Mouse (Mus musculus) ovary, postnatal 36 days (tissue): ENCODE measurements around the gene Lrrc28.

Experiments
- DNase-seq: peaks from one replicate; pipeline ENCODE4 v3.0.0; 2022; ENCODE audit warnings: low spot score, mixed read lengths

The Lrrc28 gene

GRCm38 (mm10) chr7:67644291-67644690 lies 777 bp downstream of the Lrrc28 start:
- DNase-seq, result no peak

GRCm38 (mm10) chr7:67642955-67643354 lies 2.1 kb downstream of the Lrrc28 start:
- no peak for DNase-seq

DNA sequence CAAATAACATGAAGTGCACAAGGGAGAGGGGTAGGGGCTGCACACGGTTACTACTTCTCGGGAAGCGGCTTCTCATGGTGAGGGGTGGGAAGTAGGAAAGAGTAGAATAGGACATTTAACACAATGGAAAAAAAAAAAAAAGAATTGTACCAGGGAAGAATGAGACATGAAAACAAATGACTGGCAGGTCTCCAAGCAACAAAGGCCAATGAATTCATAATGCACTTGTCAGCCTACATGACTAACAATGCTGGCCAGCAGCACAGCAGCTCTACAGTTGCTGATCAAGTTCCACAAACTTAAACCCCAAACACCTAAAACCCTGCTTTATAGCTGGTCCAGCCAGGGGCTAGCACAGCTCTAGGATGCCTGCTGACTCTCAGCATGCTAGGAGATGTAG lies 6.1 kb downstream of the Lrrc28 start:
- no peak for DNase-seq

GRCm38 (mm10) chr7:67636161-67636560 lies 8.9 kb downstream of the Lrrc28 start:
- no peak for DNase-seq

GRCm38 (mm10) chr7:67634210-67634609 lies 10.9 kb downstream of the Lrrc28 start:
- DNase-seq, result no peak

DNA sequence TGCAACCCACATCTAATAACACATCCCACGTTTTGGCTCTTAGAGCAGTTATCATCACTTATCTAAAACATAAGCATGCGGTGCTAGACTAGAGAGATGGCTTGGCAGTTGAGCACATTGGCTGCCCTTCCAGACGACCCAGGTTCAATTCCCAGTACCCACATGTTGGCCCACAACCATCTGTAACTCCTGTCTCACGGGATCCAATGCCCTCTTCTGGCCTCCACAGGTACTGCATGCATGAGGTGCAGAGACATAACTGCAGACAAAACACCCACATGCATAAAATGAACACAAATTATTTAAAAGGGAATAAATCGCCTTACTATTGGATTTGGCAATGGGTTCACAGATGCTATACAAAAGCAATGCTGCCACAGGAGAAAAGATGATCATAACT lies 12.7 kb downstream of the Lrrc28 start:
- DNase-seq, result no peak

DNA sequence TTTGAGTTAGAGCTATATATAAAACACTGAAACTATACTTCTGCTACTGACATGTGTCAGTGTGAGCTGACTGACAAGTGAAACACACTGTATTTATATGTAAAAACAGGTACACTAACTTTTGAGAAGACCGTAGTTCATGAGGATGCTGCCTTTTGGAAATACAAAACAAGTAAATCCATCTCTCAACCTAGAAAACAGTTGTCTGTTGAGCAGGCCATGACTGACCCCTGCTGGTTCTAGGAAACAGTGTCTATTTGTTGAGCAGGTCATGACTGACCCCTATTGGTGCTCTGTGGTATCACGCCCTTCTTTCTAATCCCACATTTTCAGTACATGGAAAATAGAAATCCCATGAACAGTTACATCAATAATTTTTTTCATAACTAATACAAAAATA lies 14.3 kb downstream of the Lrrc28 start:
- DNase-seq, result peak; percentile 48

DNA sequence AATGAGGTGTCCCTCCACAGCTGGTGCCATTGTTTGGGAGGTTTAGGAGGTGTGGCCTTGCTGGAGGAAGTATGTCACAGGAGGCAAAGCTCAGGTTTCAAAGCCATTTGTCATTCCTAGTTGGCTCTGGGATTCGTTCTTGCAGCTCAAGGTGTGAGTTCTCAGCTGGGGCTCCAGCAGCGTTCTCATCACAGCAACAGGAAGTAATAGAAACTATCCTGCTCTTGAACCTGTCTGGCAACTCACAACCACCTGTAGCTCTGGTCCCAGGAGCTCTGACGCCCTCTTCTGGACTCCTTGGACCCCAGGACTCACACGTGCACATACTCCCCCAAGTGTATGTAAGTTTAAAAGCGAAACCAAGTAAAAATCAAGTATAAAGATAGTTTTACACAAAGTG lies 15.4 kb downstream of the Lrrc28 start:
- no peak for DNase-seq

DNA sequence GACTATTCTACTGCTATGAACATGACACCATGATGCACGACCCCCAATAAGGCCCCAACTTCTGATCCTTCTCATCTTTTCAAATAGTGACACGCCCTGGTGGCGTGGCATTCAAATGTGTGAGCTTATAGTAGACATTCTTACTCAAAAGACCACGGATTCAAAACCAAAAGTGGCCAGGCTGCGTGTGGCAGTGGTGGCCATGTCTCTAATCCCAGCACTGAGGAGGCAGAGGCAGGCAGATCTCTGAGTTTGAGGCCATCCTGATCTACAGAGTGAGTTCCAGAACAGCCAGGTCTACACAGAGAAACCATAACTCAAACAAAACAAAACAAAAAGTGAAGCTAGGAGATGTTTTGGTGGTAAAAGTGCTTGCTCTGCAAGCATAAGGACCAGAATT lies 18.4 kb downstream of the Lrrc28 start:
- DNase-seq, result no peak

DNA sequence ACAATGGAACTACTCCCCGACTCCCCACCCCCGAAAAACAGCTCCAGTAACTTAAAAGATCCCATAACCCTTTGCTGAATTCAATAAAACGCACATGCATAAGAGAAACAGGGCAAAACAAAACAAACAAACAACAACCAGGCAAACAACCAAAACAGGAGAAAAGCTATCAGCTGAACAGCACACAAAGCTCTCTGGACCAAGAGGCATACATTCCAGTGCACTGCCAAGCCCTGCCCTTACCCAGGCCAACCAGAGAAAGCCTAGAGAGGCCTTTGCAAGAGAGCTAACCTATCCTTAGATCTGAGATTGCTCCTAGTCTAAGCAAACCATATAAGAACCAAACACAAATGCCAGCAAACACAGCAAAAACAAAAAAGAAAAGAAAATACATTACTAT lies 22.9 kb downstream of the Lrrc28 start:
- no peak for DNase-seq

- no peak for DNase-seq
Measured at GRCm38 (mm10) chr7:67619836-67620235, 25.2 kb downstream of the Lrrc28 start.

DNA sequence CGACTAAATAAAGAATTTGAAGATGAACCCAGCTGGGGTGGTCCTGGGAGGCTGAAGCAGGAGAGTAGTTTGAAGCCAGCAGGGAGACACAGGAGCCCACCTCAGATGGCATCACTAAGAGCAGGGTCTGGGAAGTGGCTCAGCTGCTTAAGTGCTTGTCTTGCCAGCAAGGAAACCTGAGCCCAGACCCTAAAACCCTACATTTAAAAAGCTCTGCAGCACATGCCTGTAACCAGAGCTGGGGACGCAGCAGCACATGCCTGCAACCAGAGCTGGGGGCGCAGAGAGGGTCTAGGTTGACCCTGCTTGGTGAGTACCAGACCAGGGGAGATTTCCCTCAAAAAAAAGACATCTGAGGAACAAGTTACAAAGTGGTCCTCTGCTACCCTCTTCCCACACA lies 26.8 kb downstream of the Lrrc28 start:
- no peak for DNase-seq

DNA sequence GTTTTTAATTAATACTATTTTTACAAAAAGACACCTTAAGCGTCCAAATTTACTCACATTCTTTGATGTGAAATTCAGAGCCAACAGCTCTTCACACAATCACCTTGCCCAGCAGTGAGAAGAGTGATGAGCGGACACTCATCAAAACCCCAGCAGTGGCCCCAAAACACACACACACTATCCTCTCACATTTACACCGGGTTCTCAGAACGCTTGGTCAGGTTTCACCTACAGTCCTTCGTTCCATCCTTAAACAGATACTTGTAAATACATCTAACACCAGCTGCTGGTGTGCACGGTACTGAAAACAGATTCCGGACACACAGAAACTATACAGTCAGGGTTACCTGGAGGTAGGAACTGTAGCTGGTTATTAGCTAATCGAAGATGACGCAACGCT lies 27.4 kb downstream of the Lrrc28 start:
- DNase-seq, result no peak

- no peak for DNase-seq
Measured at GRCm38 (mm10) chr7:67616890-67617289, 28.2 kb downstream of the Lrrc28 start.

DNA sequence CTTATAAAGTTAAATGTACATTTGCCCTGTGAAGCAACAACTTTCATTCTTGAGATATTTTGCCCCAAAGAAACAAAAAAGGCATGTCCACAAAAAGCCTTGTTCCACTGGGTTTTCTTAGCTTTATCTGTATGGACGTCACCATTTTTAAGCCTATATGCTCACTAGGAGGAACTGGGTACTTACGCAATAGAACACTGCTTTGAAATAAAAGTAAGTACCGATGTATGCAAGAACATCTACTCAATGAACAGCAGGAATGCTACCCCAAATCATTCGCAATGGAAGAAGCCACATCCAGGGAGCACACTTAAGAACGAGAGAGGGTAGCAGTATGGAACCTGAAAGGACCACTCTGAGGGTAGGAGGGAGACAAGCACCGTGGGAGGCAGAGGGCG lies 30.6 kb downstream of the Lrrc28 start:
- DNase-seq, result no peak

GRCm38 (mm10) chr7:67613795-67614463 lies 31.1 kb downstream of the Lrrc28 start:
- no peak for DNase-seq

GRCm38 (mm10) chr7:67608348-67609024 lies 36.6 kb downstream of the Lrrc28 start:
- no peak for DNase-seq

DNA sequence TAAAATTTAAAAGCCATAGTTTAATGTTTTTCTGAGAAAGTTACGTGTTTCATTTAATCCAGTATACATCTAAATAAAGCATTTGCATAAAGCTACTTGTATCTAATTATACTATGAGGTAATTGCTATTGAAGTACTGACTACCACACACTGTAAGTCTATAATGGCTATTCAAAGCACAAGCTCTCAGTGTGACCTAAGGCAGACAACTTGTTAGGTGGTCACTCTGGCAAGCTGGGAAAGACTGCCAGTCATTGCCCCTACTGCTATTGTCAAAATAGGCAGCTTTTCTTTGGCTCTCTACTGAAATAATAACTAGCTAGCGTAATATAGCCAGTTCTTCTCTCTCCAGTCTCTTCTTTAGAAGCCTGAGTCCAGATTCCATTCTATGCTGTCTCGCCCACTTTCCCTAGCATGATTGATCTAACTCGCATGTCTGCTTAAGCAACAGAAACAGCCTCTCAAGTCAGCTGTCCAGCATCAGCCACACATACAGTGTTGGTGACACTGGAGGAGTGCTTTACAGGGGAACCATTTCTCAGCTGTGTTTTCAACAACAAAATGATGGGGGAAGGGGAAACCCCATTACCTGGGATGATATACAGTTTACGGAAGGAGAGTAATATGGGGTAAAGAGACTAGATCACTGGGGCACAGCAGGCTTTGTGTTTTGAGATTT lies 37.3 kb downstream of the Lrrc28 start:
- no peak for DNase-seq

DNA sequence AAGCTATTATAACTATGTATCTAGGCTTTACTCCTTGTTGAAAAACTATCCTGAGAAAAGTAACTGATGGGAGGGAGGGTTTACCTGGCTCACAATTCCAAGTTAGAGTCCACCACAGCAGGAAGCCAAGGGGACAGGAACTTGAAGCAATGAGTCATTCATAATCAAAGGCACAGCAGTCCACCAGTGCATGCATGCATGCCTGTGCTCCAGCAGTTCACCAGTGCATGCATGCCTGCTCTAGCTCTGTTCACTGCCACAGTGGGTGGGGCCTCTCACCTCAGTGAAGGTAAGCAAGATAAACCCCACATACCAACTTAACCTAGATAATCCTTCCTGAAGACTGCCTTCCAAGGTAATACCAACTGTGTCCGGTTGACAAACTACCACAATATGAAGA lies 38.8 kb downstream of the Lrrc28 start:
- DNase-seq, result no peak

- no peak for DNase-seq
Measured at GRCm38 (mm10) chr7:67605114-67605513, 40.0 kb downstream of the Lrrc28 start.

DNA sequence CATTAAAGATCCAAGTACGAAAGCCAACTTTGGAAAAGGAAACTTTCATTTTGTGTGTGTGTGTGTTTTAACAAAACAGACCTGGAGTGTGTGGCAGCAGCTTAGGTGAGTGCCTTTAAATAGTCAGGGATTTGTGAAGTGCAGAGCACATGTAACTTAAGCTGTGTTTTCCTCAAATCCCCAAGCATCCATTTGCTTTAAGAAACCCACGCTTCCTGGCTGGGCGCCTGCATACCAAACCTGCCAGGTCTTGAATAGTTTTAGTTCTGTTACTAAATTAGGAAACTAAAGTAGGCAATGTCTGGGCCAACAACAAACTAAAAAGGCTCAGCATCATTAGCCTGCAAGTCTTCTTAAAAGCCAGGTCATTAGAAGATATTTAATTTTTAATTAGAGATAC lies 47.0 kb downstream of the Lrrc28 start:
- DNase-seq, result peak; percentile 13

DNA sequence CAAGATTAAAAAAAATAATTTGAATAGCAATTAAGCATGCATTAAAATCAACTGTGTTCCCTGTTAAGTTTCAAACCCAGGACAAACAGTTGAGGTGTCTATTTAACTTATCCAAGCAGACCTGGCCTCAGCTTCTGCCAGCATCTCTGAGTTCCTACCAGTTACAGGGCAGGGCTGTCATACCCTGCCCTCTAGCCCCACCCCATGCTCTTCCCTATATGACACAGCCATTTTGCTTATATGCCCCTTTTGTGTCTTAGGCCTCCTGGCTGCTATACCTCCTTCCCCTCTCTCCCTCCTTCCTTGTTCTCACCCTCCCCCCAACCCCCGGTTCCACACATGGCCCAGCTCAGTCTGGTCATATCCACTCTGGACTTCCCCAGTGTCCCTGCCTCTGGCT lies 48.1 kb downstream of the Lrrc28 start:
- no peak for DNase-seq

DNA sequence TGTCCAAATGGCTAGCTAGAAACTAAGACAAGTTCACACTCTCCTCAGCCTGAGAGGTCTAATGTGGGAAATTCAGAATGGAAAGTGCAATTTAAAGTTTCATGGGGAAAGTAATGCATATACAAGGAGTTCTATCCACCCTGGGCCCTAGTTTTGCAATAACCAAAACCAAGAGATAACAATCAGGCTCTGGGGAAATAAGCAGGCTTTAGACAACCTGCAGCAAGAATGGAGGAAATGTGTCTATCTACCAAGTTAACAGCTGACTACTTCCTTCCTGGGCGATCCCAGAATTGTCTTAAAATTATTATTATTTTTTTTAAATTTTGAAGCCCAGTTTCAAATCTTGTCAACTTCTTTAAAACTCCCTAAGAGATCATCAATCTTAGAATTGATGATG lies 48.7 kb downstream of the Lrrc28 start:
- DNase-seq, result no peak

- no peak for DNase-seq
Measured at GRCm38 (mm10) chr7:67593902-67594301, 51.2 kb downstream of the Lrrc28 start.
